Mouse (Mus musculus): ENCODE measurements around the gene Ablim1. TPM values are rescaled to one million over a fixed set of nuclear protein-coding genes. Genes with fewer than 3 reads are reported as not detected.

The Ablim1 gene
- total RNA-seq, 2 experiments from 2014 or later = 83.6 to 94.5 TPM

GRCm38 (mm10) chr19:57066313-57066712 is 248.4 kb downstream of the Ablim1 start:
- peak; percentile 77 for DNase-seq

GRCm38 (mm10) chr19:57062746-57063145 is 252.0 kb downstream of the Ablim1 start:
- no peak for DNase-seq

- DNase-seq = no peak
These were observed 255.6 kb downstream of the Ablim1 start for GRCm38 (mm10) chr19:57059018-57059580.

DNA sequence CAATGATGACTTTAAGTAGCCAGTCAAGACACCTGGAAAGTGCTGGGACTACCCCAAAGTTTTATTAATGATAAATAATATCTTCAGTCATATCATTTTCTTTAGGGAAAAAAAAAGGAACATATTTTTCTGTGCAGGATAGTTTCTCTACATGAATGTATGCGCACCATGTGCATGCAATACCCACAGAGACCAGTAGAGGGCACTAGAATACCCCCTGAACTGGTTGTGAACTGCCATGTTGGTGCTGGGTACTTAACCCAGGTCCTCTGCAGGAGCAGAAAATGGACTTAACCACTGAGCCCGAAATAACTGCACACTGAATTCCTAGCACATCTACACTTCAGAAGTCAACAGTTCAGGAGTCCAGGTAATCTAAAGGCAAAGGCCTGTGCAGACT is 257.2 kb downstream of the Ablim1 start:
- DNase-seq = no peak

DNA sequence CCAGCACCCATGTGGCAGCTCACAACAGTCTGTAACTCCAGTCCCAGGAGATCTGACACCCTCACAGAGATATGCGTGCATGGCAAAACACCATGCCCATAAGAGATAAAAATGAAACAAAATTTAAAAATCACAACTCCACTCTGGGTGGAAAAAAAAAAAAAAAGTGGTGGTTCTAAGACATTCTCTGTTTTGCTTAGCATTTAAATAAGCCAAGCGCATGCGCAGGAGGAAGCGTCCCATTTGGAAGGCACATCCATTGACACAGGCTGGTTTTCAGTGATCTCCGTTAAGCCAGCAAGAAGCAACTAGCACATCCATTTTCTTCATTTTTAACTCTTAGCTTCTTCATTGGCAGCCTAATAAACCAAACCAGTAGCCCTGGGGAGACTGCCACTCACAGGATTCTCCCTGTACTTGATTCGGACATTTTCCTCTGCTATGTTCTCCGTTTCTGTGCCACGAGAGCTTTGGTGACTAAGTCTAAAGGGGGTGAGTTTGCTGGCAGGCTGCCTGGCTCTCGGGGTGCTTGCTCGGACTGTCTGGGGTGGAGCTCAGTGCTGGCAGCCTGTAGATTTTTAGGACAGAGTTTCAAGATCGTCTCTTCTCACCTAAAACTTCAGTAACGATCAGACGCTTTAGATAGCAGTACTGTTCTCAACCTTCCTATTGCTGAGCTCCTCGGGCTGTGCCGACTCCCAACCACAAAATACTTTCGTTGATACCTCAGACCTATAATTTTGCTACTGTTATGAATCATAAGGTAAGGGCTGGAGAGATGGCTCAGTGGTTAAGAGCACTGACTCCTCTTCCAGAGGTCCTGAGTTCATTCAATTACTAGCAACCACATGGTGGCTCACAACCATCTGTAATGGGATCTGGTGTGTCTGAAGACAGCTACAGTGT is 259.3 kb downstream of the Ablim1 start:
- peak; percentile 65 for DNase-seq

- DNase-seq = no peak
These were observed 261.8 kb downstream of the Ablim1 start for GRCm38 (mm10) chr19:57052959-57053358.

DNA sequence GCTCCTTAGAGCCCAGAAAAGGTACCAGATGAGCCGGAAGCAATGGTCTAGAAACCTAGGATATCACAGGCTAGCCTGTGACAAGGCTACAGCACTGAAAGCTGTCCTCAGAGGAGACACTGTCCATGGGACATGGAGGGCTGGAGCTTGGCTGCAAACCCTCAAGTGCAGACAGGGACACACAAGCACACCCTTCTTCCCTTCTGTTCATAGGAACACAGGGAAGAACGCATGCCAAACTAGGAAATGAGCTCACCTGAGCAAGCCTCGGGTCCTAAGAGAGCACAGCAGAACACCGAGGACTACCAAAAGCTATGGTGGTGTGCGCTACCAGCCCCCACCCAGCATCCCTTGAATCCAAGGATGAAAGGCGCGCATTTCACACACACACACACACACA is 262.7 kb downstream of the Ablim1 start:
- no peak for DNase-seq

- DNase-seq = no peak
These were observed 265.1 kb downstream of the Ablim1 start for GRCm38 (mm10) chr19:57049592-57050090.

DNA sequence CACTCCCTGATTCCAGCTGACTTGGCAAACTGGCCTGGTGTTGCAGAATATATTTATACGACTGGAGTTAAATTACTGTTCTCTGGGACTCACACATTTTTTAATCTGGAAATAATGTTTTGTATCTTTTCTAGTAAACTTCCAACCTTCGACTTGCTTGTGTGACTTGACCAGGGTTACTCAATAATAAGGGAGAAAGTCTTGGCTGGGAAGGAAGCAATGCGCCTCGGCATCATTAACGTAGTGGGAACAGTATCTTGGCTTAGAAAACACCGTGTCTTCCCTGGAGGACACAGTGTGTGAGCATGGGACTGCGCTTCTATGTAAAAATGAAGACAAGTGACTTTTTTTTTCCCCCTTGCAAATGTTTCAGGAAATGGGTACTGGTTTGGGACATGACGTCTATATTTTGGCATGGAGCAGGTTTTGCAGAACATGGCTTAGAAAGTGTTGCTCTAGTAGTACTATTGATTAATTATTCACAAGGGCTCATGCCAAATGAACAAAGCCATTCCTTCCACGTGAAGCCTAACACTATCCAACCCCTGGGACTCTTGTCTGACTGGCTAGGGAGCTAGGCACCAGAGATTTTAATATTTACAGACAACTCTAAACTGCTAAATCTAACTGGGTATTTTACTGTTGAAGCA is 266.9 kb downstream of the Ablim1 start:
- DNase-seq = peak; percentile 20

DNA sequence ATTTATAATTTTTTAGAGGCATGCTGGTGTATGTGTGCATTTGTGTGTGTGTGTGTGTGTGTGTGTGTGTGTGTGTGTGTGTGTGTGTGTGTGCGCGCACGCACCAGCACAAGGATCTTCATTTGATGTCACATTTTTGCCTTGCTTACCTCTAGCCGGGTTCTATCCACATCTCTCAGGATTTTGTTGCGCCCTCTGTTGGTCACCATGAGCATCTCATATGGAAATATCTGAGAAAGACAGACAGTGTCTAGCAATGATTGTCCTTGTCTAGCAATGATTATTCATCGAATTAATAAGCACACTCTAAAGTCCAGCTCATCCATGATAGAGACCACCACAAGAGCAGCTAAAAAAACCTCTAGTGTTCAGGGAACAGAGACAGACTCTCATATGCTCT is 275.5 kb downstream of the Ablim1 start:
- peak; percentile 39 for DNase-seq

DNA sequence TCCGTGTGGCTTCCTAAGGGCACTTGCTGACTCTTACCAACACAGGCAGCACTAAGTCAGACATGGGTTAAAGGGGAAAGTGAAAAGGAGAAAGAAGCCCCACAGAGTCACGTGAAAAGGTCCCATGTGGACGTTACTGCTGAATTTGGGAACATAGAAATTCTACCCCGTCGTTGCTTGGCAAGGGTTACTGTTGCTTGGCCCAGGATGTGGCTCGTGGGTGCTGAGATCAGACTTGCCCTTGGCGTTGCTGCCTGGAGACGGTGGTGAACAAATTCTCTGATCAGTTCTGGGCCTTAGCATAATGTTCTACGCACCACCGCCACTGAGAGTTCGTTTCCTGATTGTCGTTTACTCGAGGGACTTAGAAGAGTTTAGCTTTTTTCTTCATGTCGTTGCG is 277.9 kb downstream of the Ablim1 start:
- no peak for DNase-seq

DNA sequence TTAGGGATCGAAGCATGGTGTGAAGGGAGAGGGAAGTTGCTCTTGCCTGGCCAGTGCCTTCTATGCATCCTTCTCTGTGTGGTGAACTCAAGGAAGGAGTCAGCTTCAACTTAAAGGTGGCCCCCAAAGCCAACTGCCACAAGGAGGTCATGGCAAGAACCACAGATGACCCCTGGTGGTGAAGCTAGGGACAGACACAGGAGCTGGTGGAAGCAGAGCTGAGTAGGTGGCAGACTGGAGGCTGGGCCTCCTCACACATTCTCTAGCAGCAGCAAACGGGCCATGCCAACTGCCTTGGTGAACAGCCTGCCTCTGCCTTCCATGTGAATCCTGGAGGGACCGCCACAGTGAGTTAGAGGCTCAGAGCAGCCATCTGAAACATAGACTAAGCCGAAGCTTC is 283.1 kb downstream of the Ablim1 start:
- DNase-seq = peak; percentile 79

GRCm38 (mm10) chr19:57029461-57029860 is 285.3 kb downstream of the Ablim1 start:
- DNase-seq = no peak

DNA sequence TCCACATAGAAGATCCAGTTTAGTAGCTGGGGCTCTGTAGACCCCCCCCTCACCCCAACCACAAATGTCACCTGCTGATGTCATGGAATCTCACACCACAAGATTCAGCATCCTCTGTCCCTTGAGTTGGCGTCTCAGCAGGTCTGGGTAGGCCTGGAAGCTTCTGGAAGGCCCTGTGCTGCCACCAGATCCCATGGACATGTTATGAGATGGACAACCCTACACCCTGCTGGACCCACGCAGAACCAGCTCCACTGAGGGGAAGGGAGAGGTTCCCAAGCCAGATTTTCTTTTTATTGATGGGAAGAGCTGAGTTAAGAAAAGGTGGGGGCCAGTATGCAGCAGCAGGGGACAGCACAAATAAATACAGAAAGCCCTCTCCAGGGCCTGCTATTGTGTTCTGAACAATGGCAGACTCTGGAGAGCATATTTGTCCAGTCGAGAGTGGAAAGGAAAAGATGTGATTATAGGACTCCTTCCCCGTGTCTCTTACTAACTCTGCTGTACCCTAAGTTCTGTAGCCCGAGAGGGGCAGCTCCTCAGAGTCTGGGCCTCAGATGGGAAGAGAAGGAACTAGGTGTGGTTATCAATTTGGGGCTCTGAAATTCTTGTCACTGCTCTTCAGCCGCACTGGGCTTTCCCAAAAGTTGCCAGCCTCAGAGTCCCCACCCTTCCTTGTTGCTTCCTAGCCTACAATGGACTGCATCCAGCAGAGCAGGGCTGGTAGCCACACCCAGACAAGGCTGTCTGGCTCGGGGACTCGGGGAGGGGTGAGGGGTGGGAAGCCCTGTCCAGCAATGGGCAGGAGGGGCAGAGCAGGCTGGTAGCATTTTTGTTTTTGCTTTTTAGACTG is 286.2 kb downstream of the Ablim1 start:
- peak; percentile 26 for DNase-seq

GRCm38 (mm10) chr19:57026501-57026900 is 288.2 kb downstream of the Ablim1 start:
- DNase-seq = no peak

GRCm38 (mm10) chr19:57017785-57018179 is 296.9 kb downstream of the Ablim1 start:
- no peak for DNase-seq

DNA sequence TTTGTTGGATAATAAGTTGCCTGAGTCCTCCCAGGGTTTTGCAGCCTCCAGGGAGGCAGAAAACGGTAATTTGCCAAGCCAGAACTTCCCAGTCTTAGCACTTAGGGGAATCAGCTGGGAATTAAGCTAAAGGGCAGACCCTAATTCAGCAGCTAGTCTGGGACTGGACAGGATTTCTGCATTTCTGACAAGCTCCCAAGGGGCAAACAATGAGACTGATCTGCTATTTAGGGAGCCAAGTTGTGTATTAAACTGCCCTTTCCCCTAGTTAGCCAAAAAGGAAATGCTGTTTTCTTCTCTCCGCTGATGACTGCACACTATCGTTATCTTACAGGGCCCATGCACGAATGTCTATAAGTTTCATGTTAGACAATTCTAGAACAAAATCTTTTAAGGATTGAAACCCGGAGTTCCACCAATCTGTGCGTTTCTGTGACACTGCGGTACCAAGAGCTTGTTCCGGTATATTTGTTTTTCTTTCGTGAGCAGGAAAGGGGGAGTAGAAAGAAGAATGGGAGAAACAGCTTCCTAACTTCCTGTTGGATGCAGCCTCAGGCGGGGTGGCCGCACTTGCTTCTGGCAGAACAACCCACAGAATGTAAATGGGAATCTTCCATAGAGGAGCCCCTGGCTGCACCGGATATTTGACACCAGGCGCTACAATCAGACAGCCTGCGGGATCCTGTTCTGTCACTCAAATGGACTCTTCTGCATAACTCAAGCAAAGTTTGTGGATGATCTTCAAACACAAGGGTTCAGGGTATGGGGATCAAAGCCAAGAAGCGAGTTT is 297.5 kb downstream of the Ablim1 start:
- DNase-seq = no peak

GRCm38 (mm10) chr19:57014808-57015207 is 299.9 kb downstream of the Ablim1 start:
- peak; percentile 68 for DNase-seq

DNA sequence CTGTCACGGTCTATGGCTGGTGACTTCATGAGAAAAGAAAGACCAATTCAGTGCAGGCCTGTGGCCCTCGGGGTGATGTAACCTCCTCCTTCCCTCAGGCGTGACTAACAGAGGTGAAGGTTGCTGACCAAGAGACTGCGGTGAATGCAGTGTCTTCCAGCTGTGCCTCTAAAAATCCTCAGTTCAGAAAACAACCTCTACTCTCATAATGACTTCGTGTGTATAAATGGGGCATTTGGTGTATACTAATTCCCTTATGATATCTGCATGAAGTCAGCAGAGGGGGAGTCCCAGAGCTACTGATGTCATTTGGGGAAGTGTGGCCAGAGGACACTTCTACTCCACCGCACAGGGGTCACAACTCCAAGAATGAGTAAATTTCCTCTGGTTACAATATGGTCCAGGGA is 301.4 kb downstream of the Ablim1 start:
- DNase-seq = peak; percentile 37

DNA sequence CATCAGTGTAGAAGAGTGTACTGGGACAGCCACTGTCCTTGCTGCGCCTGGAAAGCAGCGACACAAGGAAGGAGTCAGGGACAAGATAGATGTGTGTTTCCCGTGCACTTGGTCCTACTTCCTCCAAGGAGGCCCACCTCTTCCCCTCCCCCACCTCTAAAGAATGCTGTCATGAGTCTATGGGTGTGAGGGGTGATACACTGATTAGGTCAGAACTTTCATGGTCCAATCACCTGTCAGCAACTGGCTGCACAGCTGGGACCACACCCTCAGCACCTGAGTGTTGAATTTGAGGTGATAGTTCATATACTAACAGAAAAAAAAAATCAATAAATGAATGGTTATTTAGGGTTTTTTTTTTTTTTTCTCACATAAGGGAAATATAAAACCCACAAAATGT is 302.7 kb downstream of the Ablim1 start:
- DNase-seq = no peak

DNA sequence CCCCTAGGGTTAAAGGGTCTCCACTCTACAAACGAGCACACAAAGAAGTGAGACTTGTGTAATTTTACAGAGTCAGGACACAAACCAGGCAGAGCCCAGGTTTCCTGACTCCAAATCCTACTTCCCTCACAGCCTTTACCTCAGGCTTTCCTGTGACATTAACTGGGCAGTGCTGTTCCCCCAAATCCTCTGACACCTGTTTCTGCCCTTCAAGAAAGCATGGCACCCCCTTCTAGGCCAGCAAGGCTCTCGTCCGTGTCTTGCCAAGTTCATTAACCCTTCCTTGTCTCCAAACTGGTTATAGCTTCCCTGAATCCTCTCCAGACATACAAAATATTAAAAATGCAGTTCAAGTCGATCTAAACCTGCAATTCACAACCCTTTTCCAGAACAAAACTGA is 304.7 kb downstream of the Ablim1 start:
- no peak for DNase-seq

Data from adrenal gland, postnatal 10 days (tissue).